Mouse (Mus musculus): ENCODE measurements around the gene Erf. TPM values are rescaled to one million over a fixed set of nuclear protein-coding genes. Genes with fewer than 3 reads are reported as not detected.
A peak's percentile ranks its signal among the peaks of the same experiment; 100 is the strongest.
"Not testable (repeated sequence)": the region's sequence is repeated elsewhere in the genome, so short reads cannot be mapped to it uniquely, and the experiment has no call there.

The Erf gene
- total RNA-seq, 2 experiments from 2014 or later = 43.1 to 46.3 TPM

GRCm38 (mm10) chr7:25267751-25268463, 17.3 kb upstream of the Erf start:
- peak; percentile 99 to 100 for DNase-seq (ENCODE audit: low spot score in 2 of 2)

GRCm38 (mm10) chr7:25267301-25267750, 16.8 kb upstream of the Erf start, which contains the start of gene Cic:
TSS of gene Cic (plus strand) at chr7:25267704.
- peak; percentile 99 to 100 for DNase-seq (ENCODE audit: low spot score in 2 of 2)

- no peak for DNase-seq (ENCODE audit: low spot score in 2 of 2)
Measured at GRCm38 (mm10) chr7:25266180-25266962, 15.8 kb upstream of the Erf start.

- not testable (repeated sequence) for DNase-seq (ENCODE audit: low spot score in 2 of 2)
Measured at GRCm38 (mm10) chr7:25265743-25266142, 15.2 kb upstream of the Erf start.

GRCm38 (mm10) chr7:25263968-25264870, 13.7 kb upstream of the Erf start:
- DNase-seq (ENCODE audit: low spot score in 2 of 2) = no peak

GRCm38 (mm10) chr7:25261896-25262295, 11.3 kb upstream of the Erf start:
- DNase-seq (ENCODE audit: low spot score in 2 of 2) = no peak

- peak in 1 of 2 experiments; percentile 63 for DNase-seq (ENCODE audit: low spot score in 2 of 2)
Measured at GRCm38 (mm10) chr7:25251822-25252221, 1.3 kb upstream of the Erf start.

GRCm38 (mm10) chr7:25251071-25251791, 670 bp upstream of the Erf start:
- DNase-seq (ENCODE audit: low spot score in 2 of 2) = peak in 1 of 2 experiments; percentile 47

GRCm38 (mm10) chr7:25249314-25250140, 1.0 kb downstream of the Erf start:
- DNase-seq (ENCODE audit: low spot score in 2 of 2) = peak in 1 of 2 experiments; percentile 68

- DNase-seq (ENCODE audit: low spot score in 2 of 2) = no peak
Measured at GRCm38 (mm10) chr7:25248846-25249313, 1.7 kb downstream of the Erf start.

- peak; percentile 72 to 83 for DNase-seq (ENCODE audit: low spot score in 2 of 2)
Measured at GRCm38 (mm10) chr7:25248018-25248647, 2.4 kb downstream of the Erf start.

GRCm38 (mm10) chr7:25247498-25247897, 3.1 kb downstream of the Erf start:
- DNase-seq (ENCODE audit: low spot score in 2 of 2) = no peak

- DNase-seq (ENCODE audit: low spot score in 2 of 2) = no peak
Measured at GRCm38 (mm10) chr7:25246759-25247137, 3.8 kb downstream of the Erf start.

GRCm38 (mm10) chr7:25246079-25246758, 4.3 kb downstream of the Erf start:
- peak; percentile 61 to 72 for DNase-seq (ENCODE audit: low spot score in 2 of 2)

GRCm38 (mm10) chr7:25244562-25245369, 5.8 kb downstream of the Erf start:
- no peak for DNase-seq (ENCODE audit: low spot score in 2 of 2)

GRCm38 (mm10) chr7:25243361-25243760, 7.2 kb downstream of the Erf start:
- no peak for DNase-seq (ENCODE audit: low spot score in 2 of 2)

- DNase-seq (ENCODE audit: low spot score in 2 of 2) = peak in 1 of 2 experiments; percentile 87
Measured at GRCm38 (mm10) chr7:25241062-25241461, 9.5 kb downstream of the Erf start.

- no peak for DNase-seq (ENCODE audit: low spot score in 2 of 2)
Measured at GRCm38 (mm10) chr7:25240631-25241030, 9.9 kb downstream of the Erf start.
